37 mouse cellular contexts compared by ENCODE assay signal in genomic region chr9:122829826-122830380, GRCm38 (mm10). TPM values are rescaled to one million over a fixed set of nuclear protein-coding genes. Genes with fewer than 3 reads are reported as not detected.
"Had no signal": no experiment of that assay in that cellular context is flagged by ENCODE, and none has a peak within 500 bp of the region (broad histone marks: within the 10 kb centered on the region; RNA-seq: fewer than 3 reads in every experiment).

No protein-coding gene starts in this region.

- H3K27me3 ChIP-seq: heart, embryonic 12.5 days; hindbrain, embryonic 12.5 days; intestine, embryonic 15.5 days; limb, embryonic 12.5 days; liver, embryonic 13.5 days; liver, embryonic 15.5 days had no signal

- H3K4me2 ChIP-seq: heart, embryonic 12.5 days; hindbrain, embryonic 12.5 days; hindbrain, embryonic 14.5 days; intestine, embryonic 15.5 days; limb, embryonic 12.5 days; liver, embryonic 11.5 days; liver, embryonic 13.5 days; liver, embryonic 15.5 days had no signal

- H3K4me1 ChIP-seq: heart, embryonic 10.5 days; hindbrain, embryonic 10.5 days; hindbrain, embryonic 12.5 days; intestine, embryonic 15.5 days; limb, embryonic 10.5 days; limb, embryonic 12.5 days; liver, embryonic 13.5 days; liver, embryonic 15.5 days had no signal

- H3K27ac ChIP-seq: gastrocnemius, adult 2 months; heart, adult 2 months; heart, embryonic 10.5 days; hindbrain, embryonic 10.5 days; hindbrain, embryonic 12.5 days; hindbrain, embryonic 14.5 days; intestine, embryonic 15.5 days; layer of hippocampus, adult 2 months; left cerebral cortex, adult 2 months; limb, embryonic 10.5 days; limb, embryonic 12.5 days; liver, embryonic 13.5 days; liver, embryonic 15.5 days had no signal

- H3K9ac ChIP-seq: heart, embryonic 12.5 days; hindbrain, embryonic 12.5 days; hindbrain, embryonic 14.5 days; intestine, embryonic 15.5 days; limb, embryonic 12.5 days; liver, embryonic 13.5 days; liver, embryonic 15.5 days; liver, postnatal 0 days had no signal

- H3K4me3 ChIP-seq: gastrocnemius, adult 2 months; heart, adult 2 months; heart, embryonic 10.5 days; heart, embryonic 12.5 days; hindbrain, embryonic 10.5 days; hindbrain, embryonic 12.5 days; intestine, embryonic 15.5 days; layer of hippocampus, adult 2 months; left cerebral cortex, adult 2 months; limb, embryonic 10.5 days; limb, embryonic 12.5 days; liver, embryonic 13.5 days; liver, embryonic 15.5 days had no signal

- H3K36me3 ChIP-seq: intestine, embryonic 15.5 days had no signal

- H3K9me3 ChIP-seq: heart, embryonic 10.5 days; heart, embryonic 12.5 days; hindbrain, embryonic 10.5 days; hindbrain, embryonic 12.5 days; intestine, embryonic 15.5 days; limb, embryonic 10.5 days; limb, embryonic 12.5 days; liver, embryonic 13.5 days; liver, embryonic 15.5 days had no signal

- DNase-seq: gastrocnemius, adult 2 months; gastrocnemius, postnatal 10 days; gastrocnemius, postnatal 25 days; heart, adult 2 months; heart, postnatal 10 days; heart, postnatal 4 days; kidney, adult 18-20 months; kidney, adult 8-10 months; kidney, postnatal 10 days; kidney, postnatal 4 days; liver; liver, embryonic 13.5 days; liver, postnatal 0 days had no signal

- ATAC-seq: hindbrain, embryonic 16.5 days; inflammation-experienced regulatory T-cells, adult 6 months; intestine, embryonic 15.5 days; intestine, postnatal 0 days; liver, postnatal 0 days had no signal

RNA-seq across cellular contexts. Expression of gene Gm35549, which starts 13.9 kb away (rescaled TPM):
- total RNA-seq: gastrocnemius, adult 2 months; gastrocnemius, postnatal 10 days; gastrocnemius, postnatal 25 days; gastrocnemius, postnatal 4 days; granulocyte monocyte progenitor cell, adult 5-6 weeks; heart, adult 2 months; heart, postnatal 10 days; heart, postnatal 25 days; heart, postnatal 4 days; layer of hippocampus, adult 2 months; layer of hippocampus, postnatal 10 days; layer of hippocampus, postnatal 25 days; left cerebral cortex, adult 2 months; left cerebral cortex, postnatal 14 days; left cerebral cortex, postnatal 36 days had no signal
- polyA plus RNA-seq: heart, adult 2 months; heart, embryonic 10.5 days; heart, embryonic 12.5 days; heart, embryonic 14.5 days; heart, embryonic 16.5 days; hindbrain, embryonic 10.5 days; intestine, embryonic 15.5 days; intestine, postnatal 0 days; liver, embryonic 11.5 days; liver, embryonic 13.5 days; liver, embryonic 15.5 days; liver, postnatal 0 days had no signal
